Mouse (Mus musculus) CH12.LX (cell line): ENCODE measurements around the gene Gnas. TPM values are rescaled to one million over a fixed set of nuclear protein-coding genes. Genes with fewer than 3 reads are reported as not detected.

Experiments used
- DNase-seq: peaks from one replicate; pipeline ENCODE4 v3.0.0-alpha.2; 2013; ENCODE audit errors: extremely low read depth
- H3K27ac ChIP-seq: 2 replicates; pipeline ENCODE4 v1.5.1; 2012; ENCODE audit warnings: low read depth, mild to moderate bottlenecking, control low read depth, moderate library complexity; ENCODE audit not compliant: insufficient read depth
- H3K27me3 ChIP-seq: replicated peaks from 2 replicates; pipeline ENCODE3; 2012; ENCODE audit warnings: inconsistent platforms
- H3K36me3 ChIP-seq, 2 experiments: replicated peaks in 1 of 2; 2 replicates each; pipeline versions ENCODE3 to v1.6.1; 2012; ENCODE audit warnings: inconsistent platforms in 1 of 2, low read length in 1 of 2, mild to moderate bottlenecking in 1 of 2, mixed read lengths in 1 of 2, moderate library complexity in 1 of 2; ENCODE audit not compliant: control insufficient read depth in 1 of 2, insufficient read depth in 1 of 2
- H3K4me1 ChIP-seq, 2 experiments: 2 replicates each; pipeline ENCODE4 v1.6.1; 2012; ENCODE audit warnings: inconsistent platforms in 1 of 2, moderate library complexity in 1 of 2; ENCODE audit not compliant: insufficient read depth in 2 of 2, control insufficient read depth in 1 of 2
- H3K4me2 ChIP-seq: 2 replicates; pipeline ENCODE4 v1.6.1; 2012; ENCODE audit warnings: low read depth, mild to moderate bottlenecking, control low read depth; ENCODE audit not compliant: poor library complexity, insufficient read depth, severe bottlenecking
- H3K4me3 ChIP-seq, 3 experiments: fragments of 150-350 bp in 1 of 3; sonication (generic) in 1 of 3; replicated peaks in 1 of 3; 2 replicates each; pipeline versions ENCODE3 to v1.5.1; 2011 to 2012; ENCODE audit warnings: low read depth in 2 of 3, low read length in 2 of 3, mild to moderate bottlenecking in 2 of 3, moderate library complexity in 2 of 3, control low read depth in 1 of 3, improper control_type of control experiment in 1 of 3, inconsistent platforms in 1 of 3, mixed read lengths in 1 of 3; ENCODE audit not compliant: poor library complexity in 1 of 3
- H3K79me2 ChIP-seq: replicated peaks from 2 replicates; pipeline ENCODE4 v1.6.1; 2012; ENCODE audit warnings: mild to moderate bottlenecking, moderate library complexity; ENCODE audit not compliant: control insufficient read depth, poor library complexity, insufficient read depth, severe bottlenecking; ENCODE audit errors: extremely low read depth
- H3K9ac ChIP-seq: 2 replicates; pipeline ENCODE4 v1.6.1; 2012; ENCODE audit warnings: low read depth, mild to moderate bottlenecking, control low read depth, moderate library complexity; ENCODE audit not compliant: insufficient read depth
- H3K9me3 ChIP-seq: replicated peaks from 2 replicates; pipeline ENCODE3; 2012; ENCODE audit warnings: low read length, inconsistent platforms, mixed read lengths
- BHLHE40 ChIP-seq: IDR thresholded peaks from 2 replicates; pipeline ENCODE4 v1.6.1; 2011; ENCODE audit warnings: mild to moderate bottlenecking, low read depth, low read length, improper control_type of control experiment
- CHD1 ChIP-seq: IDR thresholded peaks from 2 replicates; pipeline ENCODE4 v1.6.1; 2012; ENCODE audit warnings: low read depth, low read length, improper control_type of control experiment, inconsistent platforms
- CHD2 ChIP-seq: IDR thresholded peaks from 2 replicates; pipeline ENCODE4 v1.6.1; 2011; ENCODE audit warnings: low read length, improper control_type of control experiment
- CTCF ChIP-seq, 2 experiments: IDR thresholded peaks in 1 of 2; conservative IDR thresholded peaks in 1 of 2; 2 replicates each; pipeline ENCODE4 v1.5.1; 2011 to 2012; ENCODE audit warnings: low read depth in 2 of 2, low read length in 2 of 2, improper control_type of control experiment in 1 of 2, inconsistent platforms in 1 of 2, mild to moderate bottlenecking in 1 of 2, moderate library complexity in 1 of 2
- ELF1 ChIP-seq: IDR thresholded peaks from 2 replicates; pipeline ENCODE4 v1.6.1; 2014; ENCODE audit warnings: low read depth, mild to moderate bottlenecking, inconsistent platforms, low read length, improper control_type of control experiment
- EP300 ChIP-seq: IDR thresholded peaks from 2 replicates; pipeline ENCODE4 v1.6.1; 2011; ENCODE audit warnings: low read length, improper control_type of control experiment
- ETS1 ChIP-seq: conservative IDR thresholded peaks from 2 replicates; pipeline ENCODE4 v1.6.1; 2012; ENCODE audit warnings: low read depth, mild to moderate bottlenecking, inconsistent platforms, low read length, improper control_type of control experiment, moderate library complexity
- GABPA ChIP-seq: IDR thresholded peaks from 2 replicates; pipeline ENCODE4 v1.6.1; 2012; ENCODE audit warnings: low read depth, low read length, improper control_type of control experiment, inconsistent platforms; ENCODE audit not compliant: insufficient replicate concordance
- HCFC1 ChIP-seq: IDR thresholded peaks from 2 replicates; pipeline ENCODE4 v1.6.1; 2012; ENCODE audit warnings: low read depth, mild to moderate bottlenecking, inconsistent platforms, low read length, improper control_type of control experiment
- IRF4 ChIP-seq: IDR thresholded peaks from 2 replicates; pipeline ENCODE4 v1.6.1; 2014; ENCODE audit warnings: low read depth, mild to moderate bottlenecking, inconsistent platforms, low read length, improper control_type of control experiment
- JUN ChIP-seq: IDR thresholded peaks from 2 replicates; pipeline ENCODE4 v1.6.1; 2011; ENCODE audit warnings: low read depth, mild to moderate bottlenecking, low read length, improper control_type of control experiment, moderate library complexity; ENCODE audit not compliant: insufficient read depth
- KAT2A ChIP-seq: IDR thresholded peaks from 2 replicates; pipeline ENCODE4 v1.6.1; 2012; ENCODE audit warnings: low read length, improper control_type of control experiment, inconsistent platforms; ENCODE audit not compliant: insufficient replicate concordance
- MAX ChIP-seq: IDR thresholded peaks from 2 replicates; pipeline ENCODE4 v1.6.1; 2011; ENCODE audit warnings: low read length, improper control_type of control experiment
- MEF2A ChIP-seq: IDR thresholded peaks from 2 replicates; pipeline ENCODE4 v1.6.1; 2014; ENCODE audit warnings: low read depth, mild to moderate bottlenecking, inconsistent platforms, low read length, improper control_type of control experiment, borderline replicate concordance
- MXI1 ChIP-seq: IDR thresholded peaks from 2 replicates; pipeline ENCODE4 v1.6.1; 2011; ENCODE audit warnings: mild to moderate bottlenecking, low read depth, low read length, improper control_type of control experiment
- MYC ChIP-seq: IDR thresholded peaks from 2 replicates; pipeline ENCODE4 v1.6.1; 2011; ENCODE audit warnings: low read depth, mild to moderate bottlenecking, improper control_type of control experiment, low read length
- NELFE ChIP-seq: IDR thresholded peaks from 2 replicates; pipeline ENCODE4 v1.6.1; 2011; ENCODE audit warnings: low read depth, low read length, improper control_type of control experiment
- PAX5 ChIP-seq: IDR thresholded peaks from 2 replicates; pipeline ENCODE4 v1.6.1; 2012; ENCODE audit warnings: low read length, inconsistent platforms, mixed read lengths
- POLR2A ChIP-seq: IDR thresholded peaks from 2 replicates; pipeline ENCODE4 v1.6.1; 2011; ENCODE audit warnings: low read depth, mild to moderate bottlenecking, improper control_type of control experiment, low read length
- POLR2AphosphoS2 ChIP-seq: IDR thresholded peaks from 2 replicates; pipeline ENCODE4 v1.6.1; 2011; ENCODE audit warnings: low read depth, low read length, improper control_type of control experiment
- RAD21 ChIP-seq: IDR thresholded peaks from 2 replicates; pipeline ENCODE4 v1.6.1; 2011; ENCODE audit warnings: low read depth, mild to moderate bottlenecking, low read length, improper control_type of control experiment, moderate library complexity
- SIN3A ChIP-seq: IDR thresholded peaks from 2 replicates; pipeline ENCODE4 v1.6.1; 2012; ENCODE audit warnings: low read length, improper control_type of control experiment, inconsistent platforms
- TBP ChIP-seq: conservative IDR thresholded peaks from 2 replicates; pipeline ENCODE4 v1.6.1; 2011; ENCODE audit warnings: low read depth, low read length, improper control_type of control experiment
- TCF12 ChIP-seq: IDR thresholded peaks from 2 replicates; pipeline ENCODE4 v1.6.1; 2014; ENCODE audit warnings: low read depth, mild to moderate bottlenecking, inconsistent platforms, low read length, improper control_type of control experiment
- USF1 ChIP-seq: IDR thresholded peaks from 2 replicates; pipeline ENCODE4 v1.6.1; 2014; ENCODE audit warnings: low read depth, mild to moderate bottlenecking, inconsistent platforms, low read length, improper control_type of control experiment
- ZC3H11A ChIP-seq: IDR thresholded peaks from 2 replicates; pipeline ENCODE4 v1.6.1; 2012; ENCODE audit warnings: low read depth, mild to moderate bottlenecking, inconsistent platforms, low read length, improper control_type of control experiment
- ZKSCAN1 ChIP-seq: IDR thresholded peaks from 2 replicates; pipeline ENCODE4 v1.6.1; 2012; ENCODE audit warnings: low read depth, inconsistent platforms, low read length, improper control_type of control experiment, borderline replicate concordance
- dilution Hi-C: fragments of 300-500 bp; cut with MboI; formaldehyde crosslinking; loops from 2 replicates; pipeline ENCODE4 v1.14.3; 2020; ENCODE audit warnings: low sequenced_read_pairs; ENCODE audit not compliant: extremely low pct_unique_long_range_greater_than_20kb, extremely low pct_ligation_motif_present
- in situ Hi-C: fragments of 300-500 bp; cut with MboI; formaldehyde crosslinking; loops from 3 replicates; pipeline ENCODE4 v1.14.3; 2019; ENCODE audit warnings: low sequenced_read_pairs, low pct_ligation_motif_present, low pct_unique_long_range_greater_than_20kb, mixed read lengths
- polyA plus RNA-seq: library from polyadenylated mRNA; unstranded; fragments of >175 nt; gene quantifications from 2 replicates; pipeline ENCODE4 v1.2.1, GENCODE M21; 2012; ENCODE audit warnings: low read depth; ENCODE audit not compliant: insufficient read length
- total RNA-seq, 2 experiments: library from RNA; depleted of rRNA; stranded (reverse); fragments of 300-350 nt in 1 of 2; fragments of >200 nt in 1 of 2; gene quantifications; 2 replicates each; pipeline ENCODE4 v1.2.3; 2012 to 2014

Gene Gnas
- total and polyA plus RNA-seq, 3 experiments, result 369 to 502 (median 452) TPM

DNA sequence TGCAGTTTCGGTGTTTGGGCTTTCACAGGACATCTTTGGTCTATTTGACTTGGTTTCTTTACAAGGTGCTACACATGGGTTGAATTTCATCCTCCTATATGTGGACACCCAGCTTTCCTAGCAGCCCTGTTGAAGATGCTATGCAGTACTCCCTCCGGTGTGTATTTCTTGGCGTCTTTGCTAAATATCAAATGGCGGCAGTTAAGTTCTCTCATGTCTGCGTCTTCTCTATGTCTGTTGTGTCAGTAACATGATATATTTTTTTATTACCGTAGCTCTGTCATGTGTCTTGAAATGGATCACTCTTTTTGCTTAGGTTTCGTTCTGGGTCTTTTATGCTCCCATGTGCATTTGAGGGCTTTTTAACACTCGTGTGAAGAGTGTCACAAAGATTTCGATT lies 96.9 kb downstream of the Gnas start:
- H3K27ac ChIP-seq, result no peak overlapping the region
- in situ Hi-C loops, result no loop called here
- TF ChIP-seq KAT2A (no peak), CTCF (conservative IDR thresholded peaks at IDR 0.05 in 1 of 2, IDR thresholded peaks at IDR 0.05 in 1 of 2; ENCODE audit: low read depth in 2 of 2, low read length in 2 of 2) (no peak), NELFE (no peak), MYC (no peak), EP300 (no peak), TCF12 (no peak), JUN (no peak), BHLHE40 (no peak)
- dilution Hi-C loops, result no loop called here
- no peaks in the 10 kb centered on the region for H3K36me3 ChIP-seq
- H3K9ac ChIP-seq, result no peak overlapping the region
- DNase-seq, result no peak
- no peaks in the 10 kb centered on the region for H3K9me3 ChIP-seq
- peaks cover 0 to 3% of the 10 kb centered on the region in 2 experiments; a peak in 1 of 4 replicates for H3K4me1 ChIP-seq
- H3K79me2 ChIP-seq, result no peaks in the 10 kb centered on the region
- no peak overlapping the region for H3K4me2 ChIP-seq
- H3K4me3 ChIP-seq, result no peak overlapping the region
- no peaks in the 10 kb centered on the region for H3K27me3 ChIP-seq

DNA sequence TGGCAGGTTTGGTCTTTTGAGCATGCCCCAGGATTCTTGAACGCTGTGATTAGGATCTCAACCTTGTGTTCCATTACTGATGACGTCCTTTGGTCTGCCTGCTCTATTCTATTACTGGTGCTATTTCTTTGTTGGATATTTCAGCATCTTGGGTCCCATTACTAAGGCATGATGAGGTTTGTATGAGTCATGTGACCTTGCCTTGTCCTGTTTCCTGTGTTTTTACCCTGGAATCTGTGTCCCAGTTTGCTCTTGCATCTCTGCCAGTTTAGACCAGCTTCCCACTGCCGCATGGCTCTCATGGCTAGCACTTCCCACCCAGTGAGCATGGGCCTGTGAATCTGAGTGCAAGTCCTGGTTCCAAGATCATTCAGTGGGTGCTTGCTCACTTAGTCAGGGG lies 107.8 kb downstream of the Gnas start:
- dilution Hi-C loops (no loop called here), in situ Hi-C loops (no loop called here)
- DNase-seq, result no peak
- no peaks in the 10 kb centered on the region for H3K36me3 ChIP-seq
- H3K27ac ChIP-seq, result no peak overlapping the region
- no peaks in the 10 kb centered on the region for H3K27me3 ChIP-seq
- H3K4me1 ChIP-seq, result peaks cover 0 to 7% of the 10 kb centered on the region in 2 experiments; a peak in 2 of 4 replicates
- no peaks in the 10 kb centered on the region for H3K79me2 ChIP-seq
- no peaks in the 10 kb centered on the region for H3K9me3 ChIP-seq
- H3K4me3 ChIP-seq, result no peak overlapping the region
- H3K9ac ChIP-seq, result no peak overlapping the region
- TF ChIP-seq TCF12 (no peak), IRF4 (no peak), ZC3H11A (no peak), PAX5 (no peak), CTCF (conservative IDR thresholded peaks at IDR 0.05 in 1 of 2, IDR thresholded peaks at IDR 0.05 in 1 of 2; ENCODE audit: low read depth in 2 of 2, low read length in 2 of 2) (no peak), HCFC1 (no peak), TBP (no peak), MYC (no peak)
- no peak overlapping the region for H3K4me2 ChIP-seq

GRCm38 (mm10) chr2:174392554-174392953 lies 108.4 kb downstream of the Gnas start:
- TF ChIP-seq MXI1 (no peak), PAX5 (no peak), MEF2A (no peak), USF1 (no peak), IRF4 (no peak), POLR2AphosphoS2 (no peak), SIN3A (no peak), ZKSCAN1 (no peak), CHD1 (no peak), POLR2A (no peak), RAD21 (no peak), JUN (no peak), GABPA (no peak), ETS1 (no peak), ELF1 (no peak), MAX (no peak), HCFC1 (no peak), CHD2 (no peak)
- no peaks in the 10 kb centered on the region for H3K36me3 ChIP-seq
- no peak overlapping the region for H3K4me3 ChIP-seq
- in situ Hi-C loops (no loop called here), dilution Hi-C loops (no loop called here)
- H3K9me3 ChIP-seq, result no peaks in the 10 kb centered on the region
- H3K79me2 ChIP-seq, result no peaks in the 10 kb centered on the region
- DNase-seq, result no peak
- peaks cover 0 to 7% of the 10 kb centered on the region in 2 experiments; a peak in 3 of 4 replicates for H3K4me1 ChIP-seq
- H3K4me2 ChIP-seq, result no peak overlapping the region
- H3K27me3 ChIP-seq, result no peaks in the 10 kb centered on the region
- H3K9ac ChIP-seq, result no peak overlapping the region
- no peak overlapping the region for H3K27ac ChIP-seq
